Mouse (Mus musculus): Measurements from ENCODE around the gene Slc31a2. TPM values are rescaled to one million over a fixed set of nuclear protein-coding genes. Genes with fewer than 3 reads are reported as not detected.

Slc31a2 gene
- total and polyA plus RNA-seq, 3 experiments: 6.2 to 8.6 (median 6.9) TPM

DNA sequence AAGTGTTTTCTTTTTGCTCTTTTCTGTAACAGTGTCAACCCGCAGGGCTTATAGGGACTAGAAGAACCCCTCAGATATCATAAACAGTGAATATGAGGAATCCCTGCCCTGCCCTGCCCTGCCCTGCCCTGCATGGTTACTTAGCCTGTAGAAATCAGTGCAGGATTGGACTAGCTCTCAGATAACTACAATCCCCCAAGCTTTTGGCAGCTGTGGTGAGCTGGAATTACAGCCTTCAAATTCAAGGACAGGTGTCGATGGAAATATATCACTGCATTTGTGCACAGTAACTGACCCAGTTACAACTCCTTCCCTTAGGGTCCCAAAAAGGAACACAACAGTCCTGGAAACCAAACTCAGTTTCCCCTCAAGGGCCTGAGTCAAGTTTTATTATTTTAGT is 37.6 kb downstream of the Slc31a2 start:
- peaks cover 82 to 100% of the 10 kb centered on the region in 2 experiments for H3K36me3 ChIP-seq (replicated peaks in 1 of 2; ENCODE audit: control insufficient read depth in 1 of 2, insufficient read depth in 1 of 2, low read length in 1 of 2)
- dilution Hi-C loops (cut with MboI; ENCODE audit: extremely low pct_ligation_motif_present, extremely low pct_unique_long_range_greater_than_20kb, low sequenced_read_pairs): no loop called here
- in situ Hi-C loops (cut with MboI; ENCODE audit: low pct_ligation_motif_present, low pct_unique_long_range_greater_than_20kb, low sequenced_read_pairs): no loop called here

DNA sequence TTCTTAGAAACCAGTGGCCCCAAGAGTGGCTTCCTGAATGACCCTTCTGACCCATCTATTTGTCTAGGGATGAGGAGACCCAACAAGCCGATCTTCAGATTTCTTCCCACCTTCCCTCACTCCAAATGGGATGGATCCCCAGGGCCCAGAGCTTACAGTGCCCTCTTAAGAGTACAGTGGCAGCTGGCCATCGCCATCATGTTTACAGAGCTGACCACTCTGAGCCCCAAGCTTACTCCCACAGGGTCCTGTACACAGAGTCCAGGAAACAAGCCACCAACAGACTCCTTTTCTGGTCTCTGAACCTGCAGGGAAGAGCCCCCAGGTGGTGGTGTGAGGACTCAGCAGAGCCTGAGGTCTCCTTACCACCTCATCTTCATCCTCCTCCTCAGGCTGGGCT is 40.4 kb downstream of the Slc31a2 start:
- H3K4me1 ChIP-seq (ENCODE audit: control insufficient read depth in 1 of 2, insufficient read depth in 2 of 2): peaks cover 0 to 32% of the 10 kb centered on the region in 2 experiments; a peak in 2 of 4 replicates
- in situ Hi-C loops (cut with MboI; ENCODE audit: low pct_ligation_motif_present, low pct_unique_long_range_greater_than_20kb, low sequenced_read_pairs) (no loop called here), dilution Hi-C loops (cut with MboI; ENCODE audit: extremely low pct_ligation_motif_present, extremely low pct_unique_long_range_greater_than_20kb, low sequenced_read_pairs) (no loop called here)
- no peak overlapping the region for H3K27ac ChIP-seq (ENCODE audit: insufficient read depth, low read depth)
- TF ChIP-seq MAZ (IDR thresholded peaks at IDR 0.05; ENCODE audit: low read depth, low read length) (no peak), TBP (conservative IDR thresholded peaks at IDR 0.05; ENCODE audit: low read depth, low read length) (no peak), CHD2 (IDR thresholded peaks at IDR 0.05; ENCODE audit: low read length) (no peak), UBTF (IDR thresholded peaks at IDR 0.05; ENCODE audit: low read depth, low read length) (no peak), BHLHE40 (IDR thresholded peaks at IDR 0.05; ENCODE audit: low read depth, low read length) (no peak), ELF1 (IDR thresholded peaks at IDR 0.05; ENCODE audit: low read depth, low read length) (no peak), CHD1 (IDR thresholded peaks at IDR 0.05; ENCODE audit: low read depth, low read length) (no peak), MXI1 (IDR thresholded peaks at IDR 0.05; ENCODE audit: low read depth, low read length) (no peak)
- H3K9me3 ChIP-seq (replicated peaks; ENCODE audit: low read length): no peaks in the 10 kb centered on the region
- no peak overlapping the region for H3K9ac ChIP-seq (ENCODE audit: insufficient read depth, low read depth)
- peaks cover 84 to 100% of the 10 kb centered on the region in 2 experiments for H3K36me3 ChIP-seq (replicated peaks in 1 of 2; ENCODE audit: control insufficient read depth in 1 of 2, insufficient read depth in 1 of 2, low read length in 1 of 2)
- no peaks in the 10 kb centered on the region for H3K79me2 ChIP-seq (replicated peaks; ENCODE audit: control insufficient read depth, extremely low read depth, insufficient read depth, poor library complexity, severe bottlenecking)
- H3K4me2 ChIP-seq (ENCODE audit: insufficient read depth, low read depth, poor library complexity, severe bottlenecking): no peak overlapping the region
- DNase-seq (ENCODE audit: extremely low read depth): no peak
- no peaks in the 10 kb centered on the region for H3K27me3 ChIP-seq (replicated peaks)
- H3K4me3 ChIP-seq (replicated peaks in 1 of 3; ENCODE audit: low read depth in 2 of 3, low read length in 2 of 3, poor library complexity in 1 of 3): no peak overlapping the region

More for the DNA sequence above, 37.6 kb downstream of the Slc31a2 start:
- no peak for DNase-seq (ENCODE audit: extremely low read depth)
- Histone ChIP-seq H3K27ac (ENCODE audit: insufficient read depth, low read depth) (no peak overlapping the region), H3K79me2 (replicated peaks; ENCODE audit: control insufficient read depth, extremely low read depth, insufficient read depth, poor library complexity, severe bottlenecking) (no peaks in the 10 kb centered on the region), H3K4me3 (replicated peaks in 1 of 3; ENCODE audit: low read depth in 2 of 3, low read length in 2 of 3, poor library complexity in 1 of 3) (no peak overlapping the region), H3K9ac (ENCODE audit: insufficient read depth, low read depth) (no peak overlapping the region), H3K4me1 (ENCODE audit: control insufficient read depth in 1 of 2, insufficient read depth in 2 of 2) (peaks cover 0 to 32% of the 10 kb centered on the region in 2 experiments; a peak in 2 of 4 replicates), H3K9me3 (replicated peaks; ENCODE audit: low read length) (no peaks in the 10 kb centered on the region), H3K4me2 (ENCODE audit: insufficient read depth, low read depth, poor library complexity, severe bottlenecking) (no peak overlapping the region), H3K27me3 (replicated peaks) (no peaks in the 10 kb centered on the region)
- TF ChIP-seq TCF12 (IDR thresholded peaks at IDR 0.05; ENCODE audit: low read depth, low read length) (no peak), SMC3 (IDR thresholded peaks at IDR 0.05; ENCODE audit: low read depth, low read length) (no peak), USF2 (conservative IDR thresholded peaks at IDR 0.05; ENCODE audit: low read depth, low read length) (no peak), EP300 (IDR thresholded peaks at IDR 0.05; ENCODE audit: low read length) (no peak), HCFC1 (IDR thresholded peaks at IDR 0.05; ENCODE audit: low read depth, low read length) (no peak), MEF2A (IDR thresholded peaks at IDR 0.05; ENCODE audit: borderline replicate concordance, low read depth, low read length) (no peak), ETS1 (conservative IDR thresholded peaks at IDR 0.05; ENCODE audit: low read depth, low read length) (no peak), ZC3H11A (IDR thresholded peaks at IDR 0.05; ENCODE audit: low read depth, low read length) (no peak), MXI1 (IDR thresholded peaks at IDR 0.05; ENCODE audit: low read depth, low read length) (no peak), USF1 (IDR thresholded peaks at IDR 0.05; ENCODE audit: low read depth, low read length) (no peak), RCOR1 (conservative IDR thresholded peaks at IDR 0.05; ENCODE audit: low read depth, low read length) (no peak), MYC (IDR thresholded peaks at IDR 0.05; ENCODE audit: low read depth, low read length) (no peak), CTCF (conservative IDR thresholded peaks at IDR 0.05 in 1 of 2, IDR thresholded peaks at IDR 0.05 in 1 of 2; ENCODE audit: low read depth in 2 of 2, low read length in 2 of 2) (no peak), UBTF (IDR thresholded peaks at IDR 0.05; ENCODE audit: low read depth, low read length) (no peak), GABPA (IDR thresholded peaks at IDR 0.05; ENCODE audit: insufficient replicate concordance, low read depth, low read length) (no peak)
